Mouse (Mus musculus): Measurements from ENCODE around the gene Szrd1.

The Szrd1 gene

GRCm38 (mm10) chr4:141114521-141114981 is 25.0 kb downstream of the Szrd1 start:
- no peak for DNase-seq (ENCODE audit: low spot score)

- no peak for DNase-seq (ENCODE audit: low spot score)
Measured at GRCm38 (mm10) chr4:141113831-141114230, 25.7 kb downstream of the Szrd1 start.

- no peak for DNase-seq (ENCODE audit: low spot score)
Measured at GRCm38 (mm10) chr4:141108196-141108732, 31.3 kb downstream of the Szrd1 start.

- no peak for DNase-seq (ENCODE audit: low spot score)
Measured at GRCm38 (mm10) chr4:141106526-141107183, 32.9 kb downstream of the Szrd1 start.

- DNase-seq (ENCODE audit: low spot score), result no peak
Measured at GRCm38 (mm10) chr4:141101855-141102254, 37.7 kb downstream of the Szrd1 start.

GRCm38 (mm10) chr4:141101291-141101690 is 38.3 kb downstream of the Szrd1 start:
- no peak for DNase-seq (ENCODE audit: low spot score)

- DNase-seq (ENCODE audit: low spot score), result no peak
Measured at GRCm38 (mm10) chr4:141099956-141100355, 39.6 kb downstream of the Szrd1 start.

- DNase-seq (ENCODE audit: low spot score), result no peak
Measured at GRCm38 (mm10) chr4:141098935-141099334, 40.6 kb downstream of the Szrd1 start.

GRCm38 (mm10) chr4:141096710-141097109 is 42.9 kb downstream of the Szrd1 start:
- no peak for DNase-seq (ENCODE audit: low spot score)

GRCm38 (mm10) chr4:141095016-141095415 is 44.6 kb downstream of the Szrd1 start:
- no peak for DNase-seq (ENCODE audit: low spot score)

GRCm38 (mm10) chr4:141088714-141089113 is 50.9 kb downstream of the Szrd1 start:
- DNase-seq (ENCODE audit: low spot score), result no peak

GRCm38 (mm10) chr4:141088033-141088432 is 51.5 kb downstream of the Szrd1 start, which contains the start of gene Spata21:
Spata21 (plus strand) TSS chr4:141088333.
- DNase-seq (ENCODE audit: low spot score), result no peak

GRCm38 (mm10) chr4:141086862-141087261 is 52.7 kb downstream of the Szrd1 start:
- no peak for DNase-seq (ENCODE audit: low spot score)

GRCm38 (mm10) chr4:141078510-141079137 is 61.0 kb downstream of the Szrd1 start:
- DNase-seq (ENCODE audit: low spot score), result no peak

- peak; percentile 96 for DNase-seq (ENCODE audit: low spot score)
Measured at GRCm38 (mm10) chr4:141077681-141078509, 61.7 kb downstream of the Szrd1 start, which contains the start of gene Necap2. Necap2 (minus strand) TSS chr4:141078357.

GRCm38 (mm10) chr4:141076761-141077506 is 62.6 kb downstream of the Szrd1 start:
- DNase-seq (ENCODE audit: low spot score), result peak; percentile 23

GRCm38 (mm10) chr4:141074109-141074508 is 65.5 kb downstream of the Szrd1 start:
- no peak for DNase-seq (ENCODE audit: low spot score)

- no peak for DNase-seq (ENCODE audit: low spot score)
Measured at GRCm38 (mm10) chr4:141073661-141074060, 65.9 kb downstream of the Szrd1 start.

GRCm38 (mm10) chr4:141072502-141072901 is 67.1 kb downstream of the Szrd1 start:
- no peak for DNase-seq (ENCODE audit: low spot score)

- DNase-seq (ENCODE audit: low spot score), result peak; percentile 42
Measured at GRCm38 (mm10) chr4:141069731-141070130, 69.8 kb downstream of the Szrd1 start.

GRCm38 (mm10) chr4:141068655-141069054 is 70.9 kb downstream of the Szrd1 start:
- DNase-seq (ENCODE audit: low spot score), result no peak
